Mouse (Mus musculus) kidney, adult 2 months (tissue): ENCODE measurements around the gene Gna15. TPM values are rescaled to one million over a fixed set of nuclear protein-coding genes. Genes with fewer than 3 reads are reported as not detected.

Experiments used
- DNase-seq: peaks from one replicate; pipeline ENCODE4 v3.0.0; 2021
- H3K27ac ChIP-seq: fragments of 200-500 bp; 2 replicates; pipeline ENCODE4 v1.5.1; 2012; ENCODE audit warnings: low read depth, low read length, control low read depth, inconsistent platforms; ENCODE audit not compliant: insufficient read depth
- H3K27me3 ChIP-seq: fragments of 200-500 bp; replicated peaks from 2 replicates; pipeline ENCODE4 v1.6.1; 2012; ENCODE audit warnings: mild to moderate bottlenecking, moderate library complexity, low read length, inconsistent platforms; ENCODE audit not compliant: control insufficient read depth, insufficient read depth
- H3K36me3 ChIP-seq: fragments of 200-500 bp; 2 replicates; pipeline ENCODE4 v1.6.1; 2012; ENCODE audit warnings: mild to moderate bottlenecking, moderate library complexity, low read length, inconsistent platforms; ENCODE audit not compliant: control insufficient read depth, insufficient read depth
- H3K4me1 ChIP-seq: fragments of 200-500 bp; 2 replicates; pipeline ENCODE4 v1.6.1; 2011; ENCODE audit warnings: low read length; ENCODE audit not compliant: control insufficient read depth, insufficient read depth
- H3K4me3 ChIP-seq: fragments of 200-500 bp; 2 replicates; pipeline ENCODE4 v1.5.1; 2011; ENCODE audit warnings: mild to moderate bottlenecking, low read depth, low read length, control low read depth; ENCODE audit not compliant: insufficient read depth
- CTCF ChIP-seq: fragments of 200-500 bp; conservative IDR thresholded peaks from 2 replicates; pipeline ENCODE4 v1.5.1; 2011; ENCODE audit warnings: low read depth, mild to moderate bottlenecking, control low read depth, low read length, moderate library complexity, mixed read lengths; ENCODE audit not compliant: insufficient read depth, insufficient read length
- POLR2A ChIP-seq: fragments of 200-500 bp; IDR thresholded peaks from one replicate; pipeline ENCODE4 v1.6.1; 2011; ENCODE audit warnings: low read depth, low read length, control low read depth
- WGBS: fragments of 180-500 bp; shearing (Covaris S2); methylation state at CpG from one replicate; pipeline ENCODE4 v1.1.7; 2018; 5-methylcytosine and 5-hydroxymethylcytosine counted together
- polyA plus RNA-seq: library from polyadenylated mRNA; depleted of rRNA; stranded (reverse); fragments of >200 nt; gene quantifications from 2 replicates; pipeline ENCODE4 v1.2.3, GENCODE M21; 2012

Gene Gna15
- polyA plus RNA-seq, 1 experiment, result 2.1 TPM

- 77% methylated on average over 15 of the region's 15 CpGs for WGBS
- Histone ChIP-seq H3K4me3 (no peak overlapping the region), H3K27me3 (no peaks in the 10 kb centered on the region), H3K4me1 (no peaks in the 10 kb centered on the region), H3K36me3 (no peaks in the 10 kb centered on the region), H3K27ac (no peak overlapping the region)
- no peak for DNase-seq
- TF ChIP-seq CTCF (no peak), POLR2A (no peak)
Observed at GRCm38 (mm10) chr10:81505016-81505664, 18.9 kb downstream of the Gna15 start.

- TF ChIP-seq POLR2A, result no peak
- TF ChIP-seq CTCF, result peak; percentile 92
- H3K36me3 ChIP-seq, result no peaks in the 10 kb centered on the region
- peak; percentile 88 for DNase-seq
- WGBS, result 7% methylated on average over 36 of the region's 36 CpGs
- peak overlapping the region; percentile 37 for H3K4me3 ChIP-seq
- no peaks in the 10 kb centered on the region for H3K27me3 ChIP-seq
- H3K4me1 ChIP-seq, result no peaks in the 10 kb centered on the region
- no peak overlapping the region for H3K27ac ChIP-seq
Observed at GRCm38 (mm10) chr10:81502658-81503057, 21.4 kb downstream of the Gna15 start.

GRCm38 (mm10) chr10:81501863-81502262, 22.2 kb downstream of the Gna15 start:
- 89% methylated on average over 5 of the region's 5 CpGs for WGBS
- H3K27ac ChIP-seq, result no peak overlapping the region

GRCm38 (mm10) chr10:81500032-81500431, 24.0 kb downstream of the Gna15 start, which contains the start of gene S1pr4:
Gene S1pr4, minus strand, starts transcription at chr10:81500132.
- WGBS, result 75% methylated on average over 3 of the region's 3 CpGs
- TF ChIP-seq CTCF, result no peak
- TF ChIP-seq POLR2A, result no peak
- peak within 1 kb of the TSS; percentile 61 for H3K27ac ChIP-seq
- DNase-seq, result no peak
- H3K27me3 ChIP-seq, result no peaks in the 10 kb centered on the region
- H3K4me3 ChIP-seq, result peak within 1 kb of the TSS; percentile 30
- H3K36me3 ChIP-seq, result no peaks in the 10 kb centered on the region
- H3K4me1 ChIP-seq, result peaks cover 3% of the 10 kb centered on the region; the same call in 1 of the 2 replicates

More at GRCm38 (mm10) chr10:81501863-81502262, 22.2 kb downstream of the Gna15 start:
- Histone ChIP-seq H3K36me3 (no peaks in the 10 kb centered on the region), H3K27me3 (no peaks in the 10 kb centered on the region), H3K4me3 (no peak overlapping the region), H3K4me1 (no peaks in the 10 kb centered on the region)
- DNase-seq, result no peak
- TF ChIP-seq CTCF (no peak), POLR2A (no peak)

- peak; percentile 73 for DNase-seq
- WGBS, result 73% methylated on average over 23 of the region's 23 CpGs
- Histone ChIP-seq H3K4me1 (peaks cover 8% of the 10 kb centered on the region; the same call in 1 of the 2 replicates), H3K4me3 (peak overlapping the region; percentile 30), H3K27me3 (no peaks in the 10 kb centered on the region), H3K27ac (peak overlapping the region; percentile 61), H3K36me3 (no peaks in the 10 kb centered on the region)
- TF ChIP-seq CTCF (no peak), POLR2A (no peak)
Observed at GRCm38 (mm10) chr10:81499250-81499901, 24.6 kb downstream of the Gna15 start.

GRCm38 (mm10) chr10:81498316-81499249, 25.4 kb downstream of the Gna15 start:
- Histone ChIP-seq H3K27me3 (no peaks in the 10 kb centered on the region), H3K4me1 (peaks cover 8% of the 10 kb centered on the region; the same call in 1 of the 2 replicates), H3K4me3 (peak overlapping the region; percentile 30), H3K36me3 (no peaks in the 10 kb centered on the region), H3K27ac (peak overlapping the region; percentile 61)
- TF ChIP-seq POLR2A (no peak), CTCF (no peak)
- no peak for DNase-seq
- WGBS, result 84% methylated on average over 38 of the region's 38 CpGs
